Mouse (Mus musculus) kidney, postnatal 0 days (tissue): ENCODE results near the gene Cdk9. TPM values are rescaled to one million over a fixed set of nuclear protein-coding genes. Genes with fewer than 3 reads are reported as not detected.

Experiments used
- ATAC-seq: fragments of 200-750 bp; cut with Nextera tagmentation; replicated peaks from 2 replicates; pipeline ENCODE4 v1.8.0; 2017; ENCODE audit warnings: low read depth, moderate number of reproducible peaks, moderate TSS enrichment, moderate library complexity; ENCODE audit not compliant: low FRiP score
- DNase-seq: peaks from one replicate; pipeline ENCODE4 v3.0.0-alpha.2; 2016; ENCODE audit warnings: low spot score
- H3K27ac ChIP-seq: fragments of 300-500 bp; sonication (generic); 2 replicates; pipeline ENCODE4 v1.5.1; 2014; ENCODE audit warnings: mild to moderate bottlenecking
- H3K27me3 ChIP-seq: fragments of 300-500 bp; sonication (generic); 2 replicates; pipeline ENCODE4 v1.6.1; 2014; ENCODE audit warnings: low read length, mixed read lengths; ENCODE audit not compliant: insufficient read depth
- H3K36me3 ChIP-seq: fragments of 300-500 bp; sonication (generic); 2 replicates; pipeline ENCODE4 v1.6.1; 2014; ENCODE audit warnings: low read length, mixed read lengths; ENCODE audit not compliant: insufficient read depth
- H3K4me1 ChIP-seq: fragments of 300-500 bp; sonication (generic); replicated peaks from 2 replicates; pipeline ENCODE4 v1.6.1; 2014; ENCODE audit warnings: antibody characterized with exemption, low read length, mixed read lengths; ENCODE audit not compliant: insufficient read depth
- H3K4me2 ChIP-seq: fragments of 300-500 bp; sonication (generic); 2 replicates; pipeline ENCODE4 v1.6.1; 2014; ENCODE audit warnings: mild to moderate bottlenecking, low read length, moderate library complexity, mixed read lengths
- H3K4me3 ChIP-seq: fragments of 300-500 bp; sonication (generic); replicated peaks from 2 replicates; pipeline ENCODE4 v1.5.1; 2014; ENCODE audit warnings: low read depth, low read length
- H3K9ac ChIP-seq: fragments of 300-500 bp; sonication (generic); 2 replicates; pipeline ENCODE4 v1.6.1; 2014; ENCODE audit warnings: low read depth, low read length
- H3K9me3 ChIP-seq: fragments of 300-500 bp; sonication (generic); replicated peaks from 2 replicates; pipeline ENCODE4 v1.6.1; 2016; ENCODE audit warnings: low read length, inconsistent platforms, mixed read lengths
- CTCF ChIP-seq: IDR thresholded peaks from 2 replicates; pipeline ENCODE4 v1.5.1; 2016; ENCODE audit warnings: antibody characterized with exemption, low read depth, mild to moderate bottlenecking, moderate library complexity
- WGBS: fragments of 180-500 bp; shearing (Covaris S2); extraction: QIAGEN DNeasy Blood & Tissue Kit; methylation state at CpG from one replicate; pipeline ENCODE4 v1.1.7; 2014; 5-methylcytosine and 5-hydroxymethylcytosine counted together
- polyA plus RNA-seq: library from polyadenylated mRNA; unstranded; fragments of >200 nt; fragmentation: Nextera tagmentation; extraction: Ambion mirVana; gene quantifications from 2 replicates; pipeline ENCODE4 v1.2.1, GENCODE M21; 2015

Cdk9 gene
- polyA plus RNA-seq, 1 experiment from 2014 or later = 90.6 TPM

DNA sequence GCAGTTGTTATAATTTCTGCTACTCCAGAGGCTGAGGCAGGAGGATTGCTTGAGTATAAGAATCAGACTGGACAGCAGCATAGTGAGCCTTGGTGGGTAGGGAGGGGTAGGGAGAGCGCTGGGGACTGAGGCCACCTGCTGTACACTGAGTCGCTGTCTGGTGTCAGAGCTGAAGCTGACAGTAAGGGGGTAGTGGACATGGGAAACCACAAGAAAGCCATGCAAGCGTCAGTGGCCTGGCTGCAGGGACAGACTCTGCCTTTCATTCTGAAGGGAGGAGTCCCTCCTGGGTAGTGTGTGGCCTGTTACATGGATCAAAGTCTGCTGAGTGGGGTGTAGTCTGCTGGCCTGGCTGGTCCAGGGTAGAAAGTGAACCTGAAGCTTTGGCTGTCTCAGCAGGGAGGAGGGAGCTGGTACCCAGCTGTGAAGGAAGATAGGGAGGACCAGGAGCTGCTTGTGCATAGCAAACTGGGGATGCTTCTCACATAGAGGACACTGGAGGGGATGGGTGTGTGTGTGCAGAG is 23.5 kb upstream of the Cdk9 start:
- DNase-seq (no peak), ATAC-seq (no peak)
- H3K4me2 ChIP-seq = no peak overlapping the region
- no peaks in the 10 kb centered on the region for H3K9me3 ChIP-seq
- H3K27me3 ChIP-seq = no peaks in the 10 kb centered on the region
- no peaks in the 10 kb centered on the region for H3K36me3 ChIP-seq
- H3K4me1 ChIP-seq = peaks cover 17% of the 10 kb centered on the region
- no peak overlapping the region for H3K4me3 ChIP-seq
- no peak overlapping the region for H3K27ac ChIP-seq
- H3K9ac ChIP-seq = no peak overlapping the region
- 54% methylated on average over 3 of the region's 3 CpGs for WGBS
- no peak for TF ChIP-seq CTCF

DNA sequence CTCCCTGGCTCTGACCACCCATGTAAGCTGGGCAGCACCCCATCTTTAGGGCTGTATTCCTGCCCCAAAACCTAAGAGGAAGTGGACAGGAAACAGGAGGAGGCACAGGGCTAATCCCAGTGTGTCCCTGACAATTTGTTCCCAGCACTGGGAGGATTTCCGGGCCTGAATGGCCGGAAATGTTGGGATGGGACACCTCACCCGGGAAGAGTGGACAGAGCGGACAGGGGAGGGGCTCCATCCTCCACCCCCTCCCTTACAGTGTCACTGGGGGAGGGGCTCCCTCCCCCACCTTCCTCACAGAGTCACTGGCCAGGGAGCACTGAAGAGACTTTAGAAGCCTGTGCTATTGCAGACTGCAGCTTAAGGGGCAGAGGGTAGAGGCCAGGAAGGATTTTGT is 22.1 kb upstream of the Cdk9 start:
- 30% methylated on average over 4 of the region's 4 CpGs for WGBS
- no peaks in the 10 kb centered on the region for H3K9me3 ChIP-seq
- DNase-seq = peak; percentile 71

DNA sequence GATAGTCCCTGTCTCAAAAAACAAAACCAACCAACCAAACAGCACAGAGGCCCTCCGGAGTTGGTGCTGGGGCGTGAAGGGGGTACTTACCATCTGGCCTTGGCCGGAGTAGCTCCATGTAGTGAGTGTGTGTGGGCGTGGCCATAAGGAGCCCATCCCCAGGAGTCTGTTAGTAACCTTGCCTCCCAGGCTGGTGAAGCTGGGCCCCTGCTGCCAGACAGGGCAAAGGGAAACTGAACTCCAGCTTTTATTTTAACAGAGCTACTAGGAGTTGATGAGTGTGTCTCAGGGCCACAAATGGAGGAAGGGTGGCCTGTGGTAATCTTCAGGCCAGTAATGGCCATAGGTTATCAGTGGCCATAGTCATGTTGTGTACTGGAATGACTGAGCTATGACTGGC is 21.6 kb upstream of the Cdk9 start:
- H3K9ac ChIP-seq = no peak overlapping the region
- no peak for DNase-seq
- H3K27ac ChIP-seq = peak overlapping the region; percentile 85
- no peaks in the 10 kb centered on the region for H3K9me3 ChIP-seq
- H3K27me3 ChIP-seq = no peaks in the 10 kb centered on the region
- 0 out of 2 replicates have a peak overlapping the region, but pooled peaks have one; percentile 4 for H3K4me2 ChIP-seq
- H3K4me1 ChIP-seq = peaks cover 16% of the 10 kb centered on the region
- 20% methylated on average over 4 of the region's 4 CpGs for WGBS
- no peaks in the 10 kb centered on the region for H3K36me3 ChIP-seq
- H3K4me3 ChIP-seq = no peak overlapping the region
- no peak for TF ChIP-seq CTCF
- ATAC-seq = peak; percentile 37; the same call in 1 of the 2 replicates

More for the DNA sequence above, 22.1 kb upstream of the Cdk9 start:
- Histone ChIP-seq H3K4me1 (peaks cover 16% of the 10 kb centered on the region), H3K27me3 (no peaks in the 10 kb centered on the region), H3K4me3 (no peak overlapping the region), H3K9ac (no peak overlapping the region), H3K27ac (peak overlapping the region; percentile 85), H3K4me2 (peak overlapping the region; percentile 4; the same call in 1 of the 2 replicates), H3K36me3 (no peaks in the 10 kb centered on the region)
- no peak for TF ChIP-seq CTCF
- ATAC-seq = peak; percentile 26

DNA sequence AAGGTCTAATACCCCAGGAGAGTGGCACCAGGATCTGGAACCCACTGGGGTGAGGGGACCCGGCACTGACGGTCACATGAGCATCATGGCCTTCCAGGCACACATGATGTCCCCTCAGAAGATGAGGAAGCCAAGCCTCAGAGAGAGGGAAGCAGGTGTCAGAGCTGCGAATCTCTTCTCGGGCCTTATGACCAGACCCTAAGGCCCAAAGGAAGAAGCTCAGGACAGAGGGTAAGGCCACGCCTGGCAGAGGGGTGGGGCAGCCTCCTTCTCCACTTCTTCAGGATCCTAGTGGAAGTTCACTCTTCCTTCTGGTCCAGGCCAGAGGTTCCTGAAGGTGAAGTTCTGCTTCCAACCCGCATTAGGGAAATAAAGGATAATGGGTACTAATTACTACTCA is 19.8 kb upstream of the Cdk9 start:
- no peak for TF ChIP-seq CTCF
- Histone ChIP-seq H3K27ac (peak overlapping the region; percentile 71; the same call in 1 of the 2 replicates), H3K36me3 (no peaks in the 10 kb centered on the region), H3K4me3 (no peak overlapping the region), H3K27me3 (no peaks in the 10 kb centered on the region), H3K4me1 (peaks cover 16% of the 10 kb centered on the region), H3K4me2 (no peak overlapping the region), H3K9me3 (no peaks in the 10 kb centered on the region), H3K9ac (no peak overlapping the region)
- ATAC-seq (no peak), DNase-seq (no peak)
- WGBS = 79% methylated on average over 6 of the region's 6 CpGs

DNA sequence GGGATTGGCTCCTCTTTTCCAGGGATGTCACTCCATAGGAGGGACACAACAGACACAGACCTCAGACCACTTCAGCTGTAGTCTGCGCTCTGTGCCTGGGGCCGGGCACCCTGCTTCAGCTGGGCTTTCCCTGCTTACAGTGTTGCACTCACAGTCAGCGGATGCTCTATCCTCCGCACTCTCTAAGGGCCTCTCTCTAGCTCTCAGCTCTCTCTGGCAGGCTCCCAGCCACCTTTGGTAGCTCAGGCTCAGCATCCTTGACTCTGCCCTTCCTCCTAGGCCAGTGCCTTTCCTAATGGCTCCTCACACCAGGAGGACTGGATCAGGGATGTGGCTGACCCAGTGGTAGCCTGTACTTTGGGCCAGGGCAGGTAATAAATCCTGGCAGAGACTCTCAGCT is 19.0 kb upstream of the Cdk9 start:
- H3K27me3 ChIP-seq = no peaks in the 10 kb centered on the region
- H3K9me3 ChIP-seq = no peaks in the 10 kb centered on the region
- peaks cover 16% of the 10 kb centered on the region for H3K4me1 ChIP-seq
- H3K36me3 ChIP-seq = no peaks in the 10 kb centered on the region
- ATAC-seq (no peak), DNase-seq (no peak)
- no peak overlapping the region for H3K9ac ChIP-seq
- peak overlapping the region; percentile 71 for H3K27ac ChIP-seq
- no peak for TF ChIP-seq CTCF
- no peak overlapping the region for H3K4me3 ChIP-seq
- peak overlapping the region; percentile 15; the same call in 1 of the 2 replicates for H3K4me2 ChIP-seq
- WGBS = 53% methylated on average over 4 of the region's 4 CpGs

DNA sequence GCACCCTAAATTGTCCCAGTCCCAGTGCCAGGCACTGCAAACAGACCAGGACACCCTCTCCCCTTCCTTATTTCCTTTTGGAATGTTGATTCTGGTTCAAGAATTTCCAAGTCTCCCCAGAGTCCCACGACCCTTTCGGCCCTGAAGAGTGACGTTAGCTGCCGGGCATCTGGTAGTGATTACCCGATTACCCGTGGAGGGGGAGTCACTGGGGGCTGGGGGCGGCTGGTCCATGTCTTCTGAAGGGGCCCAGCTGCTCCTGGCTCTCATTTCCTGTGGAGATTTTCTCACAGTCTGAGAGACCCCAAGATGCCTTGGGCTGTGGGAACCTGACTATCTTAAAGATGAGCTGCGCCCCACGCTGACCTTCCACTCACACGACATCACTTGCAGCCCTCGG is 18.0 kb upstream of the Cdk9 start:
- Histone ChIP-seq H3K9me3 (no peaks in the 10 kb centered on the region), H3K4me3 (no peak overlapping the region), H3K9ac (no peak overlapping the region; the same call in 1 of the 2 replicates), H3K4me1 (peaks cover 16% of the 10 kb centered on the region), H3K36me3 (no peaks in the 10 kb centered on the region), H3K27me3 (no peaks in the 10 kb centered on the region), H3K4me2 (peak overlapping the region; percentile 51), H3K27ac (peak overlapping the region; percentile 71; the same call in 1 of the 2 replicates)
- TF ChIP-seq CTCF = no peak
- WGBS = 20% methylated on average over 11 of the region's 11 CpGs
- peak; percentile 75 for DNase-seq
- ATAC-seq = no peak

DNA sequence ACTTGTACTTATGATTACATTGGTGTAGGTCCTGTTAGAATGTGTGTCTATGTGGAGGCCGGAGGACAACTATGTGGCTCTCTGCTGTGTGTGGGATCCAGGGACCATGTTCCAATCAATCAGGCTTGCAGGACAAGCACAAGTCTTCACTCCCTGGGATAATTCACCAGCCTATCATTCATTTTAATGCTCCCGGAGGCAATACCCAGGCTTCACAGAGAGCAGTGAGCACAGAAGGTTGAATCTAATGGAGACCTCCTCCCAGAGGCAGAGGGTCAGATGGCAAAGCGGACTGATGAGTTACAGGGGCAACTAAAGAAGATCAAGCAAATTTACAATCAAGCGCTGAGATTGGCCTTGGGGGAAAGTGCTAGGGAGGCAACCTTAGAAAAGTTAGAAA is 16.7 kb upstream of the Cdk9 start:
- TF ChIP-seq CTCF = no peak
- DNase-seq (no peak), ATAC-seq (no peak)
- no peak overlapping the region for H3K27ac ChIP-seq
- 37% methylated on average over 4 of the region's 4 CpGs for WGBS
- H3K4me2 ChIP-seq = peak overlapping the region; percentile 51
- no peaks in the 10 kb centered on the region for H3K9me3 ChIP-seq
- H3K27me3 ChIP-seq = no peaks in the 10 kb centered on the region
- peaks cover 11% of the 10 kb centered on the region; the same call in 1 of the 2 replicates for H3K4me1 ChIP-seq
- H3K36me3 ChIP-seq = no peaks in the 10 kb centered on the region
- H3K4me3 ChIP-seq = 0 out of 2 replicates have a peak overlapping the region, but pooled peaks have one; percentile 6
- H3K9ac ChIP-seq = no peak overlapping the region
